Mouse (Mus musculus): ENCODE measurements around the gene Catsperd. TPM values are rescaled to one million over a fixed set of nuclear protein-coding genes. Genes with fewer than 3 reads are reported as not detected.

The Catsperd gene
- polyA plus RNA-seq, 1 experiment from 2014 or later = 1.6 TPM

GRCm38 (mm10) chr17:56700451-56700850 lies 72.5 kb downstream of the Catsperd start:
- Histone ChIP-seq H3K27me3 (replicated peaks) (no peaks in the 10 kb centered on the region), H3K4me3 (replicated peaks) (no peak overlapping the region), H3K4me2 (no peak overlapping the region), H3K9ac (replicated peaks) (no peak overlapping the region), H3K9me3 (replicated peaks) (no peaks in the 10 kb centered on the region), H3K36me3 (peaks cover 92% of the 10 kb centered on the region), H3K27ac (replicated peaks) (no peak overlapping the region), H3K4me1 (0 out of 2 replicates have a peak, but pooled peaks cover under 1% of the 10 kb centered on the region)
- WGBS = 90% methylated on average over 2 of the region's 2 CpGs
- no peak for ATAC-seq (ENCODE audit: low FRiP score)

GRCm38 (mm10) chr17:56703038-56703437 lies 75.1 kb downstream of the Catsperd start:
- no peaks in the 10 kb centered on the region for H3K9me3 ChIP-seq (replicated peaks)
- no peak for ATAC-seq (ENCODE audit: low FRiP score)
- H3K27me3 ChIP-seq (replicated peaks) = no peaks in the 10 kb centered on the region
- H3K4me3 ChIP-seq (replicated peaks) = no peak overlapping the region
- no peak overlapping the region for H3K9ac ChIP-seq (replicated peaks)
- H3K4me1 ChIP-seq = no peaks in the 10 kb centered on the region
- H3K4me2 ChIP-seq = no peak overlapping the region
- whole genome bisulfite sequencing = 85% methylated on average over 4 of the region's 4 CpGs
- peaks cover 95% of the 10 kb centered on the region for H3K36me3 ChIP-seq
- no peak overlapping the region for H3K27ac ChIP-seq (replicated peaks)

GRCm38 (mm10) chr17:56706515-56706914 lies 78.6 kb downstream of the Catsperd start:
- no peaks in the 10 kb centered on the region for H3K9me3 ChIP-seq (replicated peaks)
- H3K4me1 ChIP-seq = no peaks in the 10 kb centered on the region
- peaks cover 95% of the 10 kb centered on the region for H3K36me3 ChIP-seq
- no peaks in the 10 kb centered on the region for H3K27me3 ChIP-seq (replicated peaks)
- no peak overlapping the region for H3K27ac ChIP-seq (replicated peaks)
- H3K9ac ChIP-seq (replicated peaks) = no peak overlapping the region
- no peak overlapping the region for H3K4me3 ChIP-seq (replicated peaks)
- ATAC-seq (ENCODE audit: low FRiP score) = no peak
- WGBS = 94% methylated on average over 1 of the region's 1 CpGs
- no peak overlapping the region for H3K4me2 ChIP-seq

- Histone ChIP-seq H3K4me1 (no peaks in the 10 kb centered on the region), H3K9me3 (replicated peaks) (no peaks in the 10 kb centered on the region), H3K27ac (replicated peaks) (no peak overlapping the region), H3K4me3 (replicated peaks) (no peak overlapping the region), H3K27me3 (replicated peaks) (no peaks in the 10 kb centered on the region), H3K36me3 (peaks cover 94% of the 10 kb centered on the region), H3K4me2 (no peak overlapping the region), H3K9ac (replicated peaks) (no peak overlapping the region)
- ATAC-seq (ENCODE audit: low FRiP score) = no peak
- 79% methylated on average over 4 of the region's 4 CpGs for WGBS
Measured at GRCm38 (mm10) chr17:56708692-56709091, 80.7 kb downstream of the Catsperd start.

- Histone ChIP-seq H3K4me2 (no peak overlapping the region), H3K27me3 (replicated peaks) (no peaks in the 10 kb centered on the region), H3K4me3 (replicated peaks) (no peak overlapping the region), H3K27ac (replicated peaks) (no peak overlapping the region), H3K9ac (replicated peaks) (no peak overlapping the region), H3K4me1 (no peaks in the 10 kb centered on the region), H3K36me3 (peaks cover 86% of the 10 kb centered on the region), H3K9me3 (replicated peaks) (no peaks in the 10 kb centered on the region)
- ATAC-seq (ENCODE audit: low FRiP score) = no peak
- 80% methylated on average over 3 of the region's 3 CpGs for WGBS
Measured at GRCm38 (mm10) chr17:56709708-56710107, 81.8 kb downstream of the Catsperd start.

Other genes with a start within 250 kb of the Catsperd start
- gene Ptprs, start 151.7 kb upstream of the Catsperd start, polyA plus RNA-seq (2015; fragmentation: Nextera tagmentation; extraction: Ambion mirVana) = 206 and 247 TPM in 2 replicates
- gene Znrf4, start 115.7 kb upstream of the Catsperd start, polyA plus RNA-seq (2015; fragmentation: Nextera tagmentation; extraction: Ambion mirVana) = not detected in 2 replicates
- 0.95 and 1.4 TPM in 2 replicates for gene Gm20219, start 73.8 kb upstream of the Catsperd start, polyA plus RNA-seq (2015; fragmentation: Nextera tagmentation; extraction: Ambion mirVana)
- 73.4 and 76.5 TPM in 2 replicates for gene Safb2, start 43.6 kb upstream of the Catsperd start, polyA plus RNA-seq (2015; fragmentation: Nextera tagmentation; extraction: Ambion mirVana)
- 95.9 and 103 TPM in 2 replicates for gene Safb, start 43.3 kb upstream of the Catsperd start, polyA plus RNA-seq (2015; fragmentation: Nextera tagmentation; extraction: Ambion mirVana)
- 205 and 212 TPM in 2 replicates for gene 2410015M20Rik, start 18.4 kb upstream of the Catsperd start, polyA plus RNA-seq (2015; fragmentation: Nextera tagmentation; extraction: Ambion mirVana)
- gene Rpl36, start 14.7 kb upstream of the Catsperd start, polyA plus RNA-seq (2015; fragmentation: Nextera tagmentation; extraction: Ambion mirVana) = 1,028 and 1,172 TPM in 2 replicates
- 43.3 and 47.2 TPM in 2 replicates for gene Lonp1, start 1.3 kb upstream of the Catsperd start, polyA plus RNA-seq (2015; fragmentation: Nextera tagmentation; extraction: Ambion mirVana)
- 94.2 and 95.4 TPM in 2 replicates for gene Ranbp3, start 45.2 kb downstream of the Catsperd start, polyA plus RNA-seq (2015; fragmentation: Nextera tagmentation; extraction: Ambion mirVana)
- 639 and 709 TPM in 2 replicates for gene Ndufa11, start 89.6 kb downstream of the Catsperd start, polyA plus RNA-seq (2015; fragmentation: Nextera tagmentation; extraction: Ambion mirVana)
- gene Vmac, start 89.9 kb downstream of the Catsperd start, polyA plus RNA-seq (2015; fragmentation: Nextera tagmentation; extraction: Ambion mirVana) = 13.8 and 18.1 TPM in 2 replicates
- 2.7 and 5.3 TPM in 2 replicates for gene Nrtn, start 129.4 kb downstream of the Catsperd start, polyA plus RNA-seq (2015; fragmentation: Nextera tagmentation; extraction: Ambion mirVana)
- gene Dus3l, start 136.6 kb downstream of the Catsperd start, polyA plus RNA-seq (2015; fragmentation: Nextera tagmentation; extraction: Ambion mirVana) = 86.4 and 97.6 TPM in 2 replicates
- 0.87 and 0.93 TPM in 2 replicates for gene Prr22, start 142.1 kb downstream of the Catsperd start, polyA plus RNA-seq (2015; fragmentation: Nextera tagmentation; extraction: Ambion mirVana)
- 5.1 and 5.3 TPM in 2 replicates for gene Rfx2, start 202.9 kb downstream of the Catsperd start, polyA plus RNA-seq (2015; fragmentation: Nextera tagmentation; extraction: Ambion mirVana)
- gene Acsbg2, start 246.3 kb downstream of the Catsperd start, polyA plus RNA-seq (2015; fragmentation: Nextera tagmentation; extraction: Ambion mirVana) = not detected in 2 replicates
- 0.41 and 0.49 TPM in 2 replicates for gene 1700061G19Rik, start 247.3 kb downstream of the Catsperd start, polyA plus RNA-seq (2015; fragmentation: Nextera tagmentation; extraction: Ambion mirVana)